Comparison of ENCODE assay signal across 7 mouse cellular contexts in the genomic region with DNA sequence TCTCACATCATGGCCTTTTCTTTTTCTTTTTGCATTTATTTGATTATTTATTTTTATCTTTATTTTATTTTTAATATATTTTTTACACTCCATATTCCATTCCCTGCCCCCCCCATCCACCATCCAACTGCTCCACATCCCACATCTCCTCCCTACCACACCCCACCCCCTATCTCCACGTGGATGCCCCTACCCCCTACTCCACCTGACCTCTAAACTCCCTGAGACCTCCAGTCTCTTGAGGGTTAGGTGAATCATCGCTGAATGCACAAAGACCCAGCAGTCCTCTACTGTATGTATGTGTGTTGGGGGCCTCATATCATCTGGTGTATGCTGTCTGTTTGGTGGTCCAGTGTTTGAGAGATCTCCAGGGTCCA.
A peak's percentile ranks its signal among the peaks of the same experiment; 100 is the strongest.
DNase-seq lines count a peak whose midpoint lies in the region; ATAC-seq lines count a peak whose summit lies in the region.
"Not testable (repeated sequence)": the region's sequence is repeated elsewhere in the genome, so short reads cannot be mapped to it uniquely, and the experiment has no call there.

No protein-coding gene starts in this region.

- H3K27ac ChIP-seq in forebrain, embryonic 13.5 days; hindbrain, embryonic 11.5 days (ENCODE audit: low read depth, low read length); intestine, embryonic 14.5 days (ENCODE audit: low read depth); midbrain, embryonic 12.5 days (replicated peaks); midbrain, embryonic 16.5 days (ENCODE audit: low read length); neural tube, embryonic 12.5 days; neural tube, embryonic 15.5 days (replicated peaks): not testable (repeated sequence)

- ATAC-seq in forebrain, embryonic 13.5 days, result peak; percentile 45; the same call in 1 of the 2 replicates
- peak; percentile 61 for ATAC-seq in hindbrain, embryonic 11.5 days (ENCODE audit: low FRiP score)
- peak; percentile 36; the same call in 1 of the 2 replicates for ATAC-seq in intestine, embryonic 14.5 days (replicated peaks; ENCODE audit: low FRiP score, low TSS enrichment, low read depth)
- peak; percentile 19; the same call in 1 of the 2 replicates for ATAC-seq in midbrain, embryonic 12.5 days (ENCODE audit: low FRiP score, low read depth)
- ATAC-seq in midbrain, embryonic 16.5 days, result peak; percentile 42; the same call in 1 of the 2 replicates
- 0 out of 2 replicates have a peak, but pooled peaks have one; percentile 25 for ATAC-seq in neural tube, embryonic 12.5 days (ENCODE audit: low FRiP score, low read depth)
- ATAC-seq in neural tube, embryonic 15.5 days (ENCODE audit: low FRiP score), result peak; percentile 57; the same call in 1 of the 2 replicates

- not testable (repeated sequence) for H3K4me3 ChIP-seq in forebrain, embryonic 13.5 days; hindbrain, embryonic 11.5 days (ENCODE audit: low read depth, low read length); intestine, embryonic 14.5 days (ENCODE audit: low read depth, low read length); midbrain, embryonic 12.5 days; midbrain, embryonic 16.5 days (ENCODE audit: low read depth, low read length); neural tube, embryonic 12.5 days; neural tube, embryonic 15.5 days (replicated peaks)

- H3K27me3 ChIP-seq in forebrain, embryonic 13.5 days; hindbrain, embryonic 11.5 days (ENCODE audit: control insufficient read depth, insufficient read depth, low read length); intestine, embryonic 14.5 days (replicated peaks; ENCODE audit: control insufficient read depth, insufficient read depth, low read length); midbrain, embryonic 12.5 days; midbrain, embryonic 16.5 days (ENCODE audit: control insufficient read depth, insufficient read depth, low read depth, low read length); neural tube, embryonic 12.5 days (replicated peaks); neural tube, embryonic 15.5 days (replicated peaks): not testable (repeated sequence)

- 45% methylated on average over 2 of the region's 2 CpGs for WGBS in forebrain, embryonic 13.5 days
- WGBS in hindbrain, embryonic 11.5 days, result 50% methylated on average over 2 of the region's 2 CpGs
- 45% methylated on average over 2 of the region's 2 CpGs for WGBS in intestine, embryonic 14.5 days
- WGBS in midbrain, embryonic 12.5 days, result 54% methylated on average over 2 of the region's 2 CpGs
- 61% methylated on average over 2 of the region's 2 CpGs for WGBS in midbrain, embryonic 16.5 days
- WGBS in neural tube, embryonic 12.5 days, result 49% methylated on average over 2 of the region's 2 CpGs
- 55% methylated on average over 2 of the region's 2 CpGs for WGBS in neural tube, embryonic 15.5 days

- H3K36me3 ChIP-seq in forebrain, embryonic 13.5 days (ENCODE audit: poor library complexity, severe bottlenecking); hindbrain, embryonic 11.5 days (ENCODE audit: control insufficient read depth, insufficient read depth, low read length); intestine, embryonic 14.5 days (ENCODE audit: control insufficient read depth, insufficient read depth, low read length); midbrain, embryonic 12.5 days; midbrain, embryonic 16.5 days (ENCODE audit: control insufficient read depth, insufficient read depth, low read length); neural tube, embryonic 12.5 days; neural tube, embryonic 15.5 days: not testable (repeated sequence)

- not testable (repeated sequence) for H3K4me1 ChIP-seq in forebrain, embryonic 13.5 days; hindbrain, embryonic 11.5 days (replicated peaks; ENCODE audit: control insufficient read depth, insufficient read depth, low read length); intestine, embryonic 14.5 days (replicated peaks; ENCODE audit: control insufficient read depth, insufficient read depth, low read length); midbrain, embryonic 12.5 days; midbrain, embryonic 16.5 days (ENCODE audit: control insufficient read depth, insufficient read depth, low read length); neural tube, embryonic 12.5 days; neural tube, embryonic 15.5 days

- not testable (repeated sequence) for H3K9ac ChIP-seq in forebrain, embryonic 13.5 days; hindbrain, embryonic 11.5 days (ENCODE audit: low read depth, low read length); intestine, embryonic 14.5 days (ENCODE audit: low read length); midbrain, embryonic 12.5 days (replicated peaks); midbrain, embryonic 16.5 days (ENCODE audit: low read depth, low read length); neural tube, embryonic 12.5 days; neural tube, embryonic 15.5 days (replicated peaks)

- DNase-seq in hindbrain, embryonic 11.5 days (ENCODE audit: low spot score); intestine, embryonic 14.5 days (ENCODE audit: low spot score): not testable (repeated sequence)

- H3K4me2 ChIP-seq in forebrain, embryonic 13.5 days; hindbrain, embryonic 11.5 days (replicated peaks; ENCODE audit: low read depth, low read length); intestine, embryonic 14.5 days (ENCODE audit: low read length); midbrain, embryonic 12.5 days (replicated peaks); midbrain, embryonic 16.5 days (ENCODE audit: low read length); neural tube, embryonic 12.5 days (replicated peaks); neural tube, embryonic 15.5 days: not testable (repeated sequence)

- not testable (repeated sequence) for H3K9me3 ChIP-seq in forebrain, embryonic 13.5 days (replicated peaks); hindbrain, embryonic 11.5 days (ENCODE audit: control insufficient read depth, low read length); intestine, embryonic 14.5 days (ENCODE audit: control insufficient read depth, low read length); midbrain, embryonic 12.5 days; midbrain, embryonic 16.5 days (replicated peaks; ENCODE audit: control insufficient read depth, low read length, poor library complexity, severe bottlenecking); neural tube, embryonic 12.5 days; neural tube, embryonic 15.5 days (replicated peaks)
